Mouse (Mus musculus): ENCODE measurements around the gene Cryzl1.

Gene Cryzl1

DNA sequence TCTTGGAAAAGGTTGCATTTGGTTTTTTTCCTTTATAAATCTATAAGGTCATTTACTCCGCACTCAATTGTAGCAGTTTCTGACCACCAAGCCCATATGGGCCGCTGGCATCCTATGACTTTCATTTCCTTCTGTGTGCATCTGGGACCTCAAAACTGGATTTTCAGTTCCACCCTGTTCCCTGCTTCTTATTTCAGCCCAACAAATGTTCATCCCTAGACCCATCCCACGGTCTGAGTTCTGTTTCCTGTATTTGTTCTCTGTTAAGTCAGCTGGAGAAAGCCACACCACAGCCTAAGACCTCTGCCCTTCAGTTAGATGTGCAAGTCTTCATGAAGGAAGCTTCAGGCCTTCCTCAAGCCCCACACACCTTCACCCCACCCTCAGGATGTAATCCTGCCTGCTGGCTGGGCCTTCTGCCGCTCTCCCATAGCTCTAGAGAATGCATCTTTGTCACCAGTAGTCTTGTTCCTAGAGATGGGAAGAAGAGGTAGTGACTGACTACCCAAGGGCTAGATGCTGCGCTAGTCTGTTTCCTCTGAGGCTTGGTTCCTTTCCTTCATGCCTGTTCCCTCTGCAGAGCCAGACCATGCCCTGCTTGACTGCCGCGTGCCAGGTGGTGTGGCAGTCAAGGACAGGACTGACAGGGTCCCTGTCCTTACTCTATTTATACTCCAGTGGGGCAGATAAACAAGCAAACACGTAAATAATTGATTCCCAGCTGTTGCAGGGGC, 11.6 kb upstream of the Cryzl1 start:
- ATAC-seq (ENCODE audit: low TSS enrichment): no peak

GRCm38 (mm10) chr16:91738505-91738904, 9.7 kb upstream of the Cryzl1 start:
- no peak for ATAC-seq (ENCODE audit: low TSS enrichment)

GRCm38 (mm10) chr16:91736046-91736816, 7.5 kb upstream of the Cryzl1 start:
- no peak for ATAC-seq (ENCODE audit: low TSS enrichment)

DNA sequence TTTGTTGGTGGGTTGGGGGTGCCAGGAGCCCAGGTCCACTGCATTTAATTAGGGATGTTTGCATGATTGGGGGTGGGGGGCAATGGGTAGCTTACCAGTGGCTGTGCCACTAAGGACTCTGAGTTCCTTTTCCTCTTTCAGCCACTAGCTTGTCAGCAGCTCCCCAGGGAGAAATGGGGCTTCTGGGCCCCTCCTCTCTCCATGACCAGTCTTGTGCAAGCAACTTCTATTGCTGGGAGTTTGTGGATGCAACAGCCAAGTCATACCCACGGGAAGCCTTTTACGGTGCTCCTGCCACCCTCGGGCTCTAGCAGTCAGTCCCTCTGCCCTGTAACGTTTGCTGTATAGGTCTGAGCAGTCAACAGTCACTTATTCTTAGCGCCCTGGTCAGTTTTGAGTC, 6.0 kb upstream of the Cryzl1 start:
- ATAC-seq (ENCODE audit: low TSS enrichment): no peak

GRCm38 (mm10) chr16:91732816-91733215, 4.0 kb upstream of the Cryzl1 start:
- ATAC-seq (ENCODE audit: low TSS enrichment): no peak

- no peak for ATAC-seq (ENCODE audit: low TSS enrichment)
Measured at GRCm38 (mm10) chr16:91730446-91730845, 1.7 kb upstream of the Cryzl1 start.

DNA sequence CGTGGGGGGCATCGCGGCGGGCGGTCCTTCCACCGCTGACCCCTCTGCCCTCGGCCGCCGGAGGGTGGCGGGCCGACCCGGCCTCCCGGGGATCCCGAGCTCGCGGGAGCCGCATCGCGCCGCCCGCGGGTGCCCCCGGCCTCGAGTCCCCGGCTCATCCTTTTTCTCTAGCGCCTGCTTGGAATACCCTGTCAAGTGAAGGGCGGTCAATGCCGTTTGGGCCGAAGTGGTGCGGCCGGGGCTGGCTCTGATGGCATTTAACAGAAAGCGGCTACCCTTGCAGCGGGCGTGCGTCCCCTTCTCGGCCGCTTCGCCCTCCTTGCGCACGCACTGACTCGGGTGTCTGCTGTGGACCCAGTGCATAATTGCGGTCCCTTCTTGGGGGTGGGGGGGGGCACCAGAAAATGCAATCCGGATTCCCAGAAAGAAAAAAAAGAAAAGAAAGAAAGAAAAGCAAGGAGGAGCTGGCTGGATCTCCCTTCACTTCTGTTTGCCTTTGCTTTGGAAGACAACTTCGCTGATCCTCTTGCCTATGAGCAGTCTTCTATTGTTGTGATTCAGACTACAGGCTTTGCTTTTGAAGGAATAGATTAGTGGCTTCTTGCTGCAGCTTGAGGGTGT, 1.2 kb upstream of the Cryzl1 start:
- no peak; the same call in 1 of the 2 replicates for ATAC-seq (ENCODE audit: low TSS enrichment)

DNA sequence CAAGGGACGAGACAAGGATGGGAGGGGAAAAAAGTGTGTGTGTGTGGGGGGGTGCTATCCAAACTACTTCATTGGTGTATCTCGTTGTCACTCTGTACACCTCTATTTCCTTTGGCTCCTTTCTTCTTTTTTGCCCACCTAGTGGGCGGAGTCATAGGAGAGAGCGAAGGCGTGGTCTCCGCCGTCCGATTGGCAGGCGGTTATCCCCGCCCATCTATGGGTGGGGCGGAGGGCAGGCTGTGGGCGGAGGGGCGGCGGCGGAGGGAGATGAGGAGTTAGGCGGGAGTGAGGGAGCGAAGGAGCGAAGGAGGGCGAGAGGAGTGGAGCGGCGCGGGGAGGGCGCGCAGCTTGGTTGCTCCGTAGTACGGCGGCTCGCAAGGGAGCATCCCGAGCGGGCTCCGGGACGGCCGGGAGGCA, 299 bp upstream of the Cryzl1 start, which contains the start of gene Itsn1:
Gene Itsn1, plus strand, starts transcription at position 216 of the 417 bp plus-strand sequence.
- peak; percentile 78 for ATAC-seq (ENCODE audit: low TSS enrichment)

- ATAC-seq (ENCODE audit: low TSS enrichment): no peak
Measured at GRCm38 (mm10) chr16:91727433-91727832, 1.3 kb downstream of the Cryzl1 start.

DNA sequence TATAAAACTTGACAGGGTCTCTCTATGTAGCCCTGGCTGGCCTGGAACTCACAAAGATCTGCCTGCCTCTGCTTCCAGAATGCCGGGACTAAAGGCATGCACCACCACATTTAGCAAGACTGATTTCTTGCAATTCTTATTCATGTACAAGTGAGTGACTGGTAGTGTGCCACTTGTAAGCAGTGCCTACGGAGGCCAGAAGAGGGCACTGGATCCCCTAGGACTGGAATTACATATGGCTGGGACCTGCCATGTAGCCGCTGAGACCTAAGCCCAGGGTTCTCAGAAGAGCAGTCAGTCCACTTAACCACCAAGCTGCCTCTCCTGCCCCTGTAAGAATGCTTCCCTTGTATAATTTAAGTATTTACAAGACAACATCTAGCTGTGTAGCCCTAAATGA, 4.5 kb downstream of the Cryzl1 start:
- no peak for ATAC-seq (ENCODE audit: low TSS enrichment)

DNA sequence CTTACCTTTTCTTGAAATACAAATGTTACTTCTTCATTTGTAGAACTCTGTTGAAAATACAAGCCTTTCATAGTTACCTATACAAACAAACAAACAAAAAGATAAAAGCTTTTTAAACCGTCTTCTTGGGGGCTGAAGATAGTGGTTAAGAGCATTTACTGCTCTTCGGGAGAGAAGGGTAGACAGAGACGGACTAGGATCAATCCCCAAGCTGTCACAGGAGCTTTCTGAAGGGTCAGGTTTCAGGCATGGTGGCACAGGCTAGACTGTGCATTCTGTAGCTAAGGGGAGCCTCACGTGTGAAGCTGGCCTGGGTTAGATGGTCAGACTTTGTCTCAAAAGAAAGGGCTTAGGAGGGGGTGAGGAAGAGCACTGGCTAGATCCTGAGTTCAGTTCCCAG, 11.4 kb downstream of the Cryzl1 start:
- ATAC-seq (ENCODE audit: low TSS enrichment): no peak

GRCm38 (mm10) chr16:91716927-91717349, 11.8 kb downstream of the Cryzl1 start:
- ATAC-seq (ENCODE audit: low TSS enrichment): no peak

- no peak for ATAC-seq (ENCODE audit: low TSS enrichment)
Measured at GRCm38 (mm10) chr16:91710241-91710640, 18.5 kb downstream of the Cryzl1 start.

- ATAC-seq (ENCODE audit: low TSS enrichment): peak; percentile 83
Measured at GRCm38 (mm10) chr16:91704603-91705340, 24.0 kb downstream of the Cryzl1 start.

- ATAC-seq (ENCODE audit: low TSS enrichment): peak; percentile 66; the same call in 1 of the 2 replicates
Measured at GRCm38 (mm10) chr16:91702771-91703188, 26.0 kb downstream of the Cryzl1 start.

- no peak for ATAC-seq (ENCODE audit: low TSS enrichment)
Measured at GRCm38 (mm10) chr16:91701908-91702307, 26.9 kb downstream of the Cryzl1 start.

GRCm38 (mm10) chr16:91698995-91699394, 29.8 kb downstream of the Cryzl1 start:
- no peak for ATAC-seq (ENCODE audit: low TSS enrichment)

DNA sequence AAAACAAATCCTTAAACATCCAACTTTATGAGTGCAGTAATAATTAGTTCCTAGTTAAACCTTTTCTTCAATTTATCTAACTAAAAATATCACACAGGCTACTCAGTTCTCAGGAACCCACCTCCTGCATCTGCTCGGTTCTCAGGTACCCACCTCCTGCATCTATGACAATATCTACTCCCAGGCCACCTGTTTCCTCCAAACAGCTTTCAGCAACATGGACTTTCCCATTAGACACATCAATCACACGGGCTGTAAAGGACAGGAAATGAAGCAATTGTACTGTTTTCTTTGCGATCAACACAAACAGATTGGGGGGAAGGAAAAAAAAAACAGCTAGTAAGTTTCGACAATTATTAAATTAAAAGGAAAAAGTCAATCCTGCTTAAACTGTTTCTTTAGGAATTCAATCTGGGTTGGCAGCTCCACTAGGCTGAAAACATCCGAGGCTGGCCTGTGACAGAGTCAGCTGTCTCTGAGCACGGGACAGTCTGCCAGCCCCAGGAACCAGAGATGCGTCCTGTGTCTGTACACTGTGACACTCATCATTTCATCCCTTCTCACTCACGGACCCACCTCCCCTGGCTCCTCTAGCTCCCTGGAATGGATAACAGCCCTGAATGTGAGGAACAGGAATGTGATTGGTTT, 33.5 kb downstream of the Cryzl1 start:
- no peak for ATAC-seq (ENCODE audit: low TSS enrichment)

DNA sequence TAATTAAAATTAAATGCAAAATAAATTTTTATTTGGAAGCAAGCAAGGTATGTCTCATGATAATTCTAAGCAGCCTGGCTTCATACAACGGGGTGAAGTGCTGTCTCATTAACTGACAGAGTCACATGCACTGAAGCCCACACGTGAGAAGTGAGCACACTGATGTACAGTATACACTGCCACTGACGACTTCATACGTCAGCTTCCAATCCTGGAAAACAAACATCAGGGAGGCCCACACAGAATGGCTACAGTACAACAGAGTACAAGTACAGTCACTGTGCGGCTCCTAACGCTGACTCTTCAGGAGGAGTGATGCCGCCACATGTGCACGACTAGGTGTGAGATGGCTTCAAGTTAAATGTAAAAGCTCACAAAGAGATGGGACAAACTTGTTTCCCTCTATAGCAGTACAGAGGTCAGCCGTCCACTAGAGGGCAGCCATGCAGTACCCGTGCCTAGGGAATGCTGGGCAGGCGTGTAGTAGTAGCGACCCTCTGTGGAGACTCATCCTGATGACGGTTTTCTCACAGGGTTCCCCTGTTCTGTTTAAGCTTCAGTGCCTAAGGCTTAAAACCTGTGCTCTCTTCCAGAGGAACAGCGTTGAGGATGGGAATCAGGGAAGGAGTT, 34.2 kb downstream of the Cryzl1 start:
- ATAC-seq (ENCODE audit: low TSS enrichment): peak; percentile 92

- no peak for ATAC-seq (ENCODE audit: low TSS enrichment)
Measured at GRCm38 (mm10) chr16:91689791-91690190, 39.0 kb downstream of the Cryzl1 start.
